Mouse (Mus musculus): ENCODE measurements at regions not wholly inside any gene's neighbourhood (a gene's known extent, or its start where the extent isn't known, plus 50 kb on each side); places are given as distances from the start of the nearest gene placed in this dataset.

DNA sequence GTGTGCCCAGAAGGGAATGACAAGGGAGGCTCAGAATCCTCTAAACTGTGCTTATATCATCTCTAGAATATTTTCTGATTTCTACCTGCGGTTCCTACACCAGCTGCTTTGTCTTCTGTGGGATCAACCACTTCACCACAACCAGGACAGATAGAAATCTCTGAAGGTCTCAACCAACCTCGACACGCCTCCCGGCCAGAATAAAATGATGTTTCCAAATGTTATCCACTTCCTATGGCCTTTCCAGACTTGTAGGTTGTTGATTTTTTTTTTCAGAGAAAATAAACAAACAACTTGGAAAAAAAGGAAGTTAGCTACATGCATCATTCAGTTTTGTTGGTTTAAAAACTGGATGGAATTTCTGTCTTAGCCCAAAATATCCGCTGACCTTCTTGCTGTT, 103.9 kb downstream of the Hsd17b3 start:
- no peak for DNase-seq (ENCODE audit: low read depth, low spot score)
- Histone ChIP-seq H3K79me2 (ENCODE audit: control insufficient read depth, insufficient read depth, low read length, poor library complexity) (no peaks in the 10 kb centered on the region), H3K9me3 (replicated peaks; ENCODE audit: insufficient read depth, low read length) (no peaks in the 10 kb centered on the region), H3K27ac (ENCODE audit: control insufficient read depth, low read depth, low read length) (no peak overlapping the region), H3K27me3 (ENCODE audit: control insufficient read depth in 1 of 2, insufficient read depth in 2 of 2, low read length in 2 of 2) (peaks cover 5 to 7% of the 10 kb centered on the region in 2 experiments), H3K9ac (ENCODE audit: control insufficient read depth, low read depth, low read length, poor library complexity, severe bottlenecking) (no peak overlapping the region), H3K4me1 (ENCODE audit: control insufficient read depth in 1 of 2, insufficient read depth in 2 of 2, low read length in 2 of 2) (no peaks in the 10 kb centered on the region), H3K36me3 (ENCODE audit: control insufficient read depth in 1 of 2, insufficient read depth in 2 of 2, low read length in 2 of 2) (no peaks in the 10 kb centered on the region), H3K4me3 (ENCODE audit: control insufficient read depth in 1 of 2, insufficient read depth in 1 of 2, low read depth in 2 of 2, low read length in 2 of 2) (no peak overlapping the region)
- TF ChIP-seq MYB (IDR thresholded peaks at IDR 0.05; ENCODE audit: low read depth, low read length) (no peak), ZNF384 (IDR thresholded peaks at IDR 0.05; ENCODE audit: low read depth, low read length) (no peak), SMC3 (IDR thresholded peaks at IDR 0.05; ENCODE audit: low read depth, low read length) (no peak), GATA1 (IDR thresholded peaks at IDR 0.05; ENCODE audit: low read depth, low read length) (no peak), GABPA (IDR thresholded peaks at IDR 0.05; ENCODE audit: low read depth, low read length) (no peak), USF1 (IDR thresholded peaks at IDR 0.05; ENCODE audit: low read depth, low read length) (no peak), CHD2 (IDR thresholded peaks at IDR 0.05; ENCODE audit: low read length) (no peak), KAT2A (conservative IDR thresholded peaks at IDR 0.05; ENCODE audit: low read depth, low read length) (no peak), POLR2A (IDR thresholded peaks at IDR 0.05; ENCODE audit: control insufficient read depth in 1 of 2, insufficient read depth in 1 of 2, low read depth in 1 of 2, low read length in 2 of 2, poor library complexity in 1 of 2) (no peak), HCFC1 (IDR thresholded peaks at IDR 0.05; ENCODE audit: low read depth, low read length) (no peak), USF2 (IDR thresholded peaks at IDR 0.05; ENCODE audit: borderline replicate concordance in 1 of 2, insufficient read depth in 1 of 2, low read depth in 1 of 2, low read length in 2 of 2) (no peak), NELFE (IDR thresholded peaks at IDR 0.05; ENCODE audit: low read depth, low read length) (no peak), E2F4 (IDR thresholded peaks at IDR 0.05; ENCODE audit: borderline replicate concordance, low read depth, low read length) (no peak), MAX (IDR thresholded peaks at IDR 0.05; ENCODE audit: low read length) (no peak), RCOR1 (IDR thresholded peaks at IDR 0.05; ENCODE audit: low read depth, low read length) (no peak), JUND (IDR thresholded peaks at IDR 0.05; ENCODE audit: low read depth, low read length) (no peak), MAFK (IDR thresholded peaks at IDR 0.05; ENCODE audit: borderline replicate concordance, low read depth, low read length) (no peak)

DNA sequence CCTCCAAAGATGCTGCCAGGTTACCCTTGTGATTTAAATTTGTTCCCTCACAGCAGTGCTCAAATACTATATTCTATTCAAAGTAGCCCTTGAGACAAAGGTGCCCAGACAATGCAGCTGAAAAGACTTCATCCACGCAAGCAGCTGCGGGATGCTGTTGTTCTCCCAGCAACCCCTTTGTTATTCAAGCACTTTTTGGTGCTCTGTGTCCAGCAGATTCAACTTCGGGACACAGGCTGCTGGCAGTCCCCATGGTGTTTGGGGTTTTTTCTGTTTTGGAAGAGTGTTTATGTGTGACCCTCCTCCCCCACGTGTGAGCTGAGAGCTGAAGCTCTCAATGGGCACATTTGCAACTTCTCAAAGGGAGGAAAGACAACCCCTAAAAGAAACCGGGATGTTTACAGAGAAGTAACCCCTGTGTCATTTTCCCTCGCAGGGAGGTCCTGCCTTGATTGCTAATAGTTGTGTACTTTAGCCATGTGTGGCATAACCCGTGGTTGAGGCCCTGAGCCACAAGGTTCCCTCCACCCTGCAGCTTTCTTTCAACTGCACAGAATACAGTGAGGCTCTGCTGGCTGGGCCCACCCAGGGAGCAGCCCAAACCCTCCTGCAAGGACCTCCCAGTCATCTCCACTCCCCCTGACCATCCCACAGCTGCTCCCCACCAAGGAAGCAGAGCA, 108.9 kb downstream of the Hsd17b3 start:
- no peak for DNase-seq (ENCODE audit: low read depth, low spot score)
- Histone ChIP-seq H3K36me3 (ENCODE audit: control insufficient read depth in 1 of 2, insufficient read depth in 2 of 2, low read length in 2 of 2) (no peaks in the 10 kb centered on the region), H3K27ac (ENCODE audit: control insufficient read depth, low read depth, low read length) (no peak overlapping the region), H3K79me2 (ENCODE audit: control insufficient read depth, insufficient read depth, low read length, poor library complexity) (no peaks in the 10 kb centered on the region), H3K27me3 (ENCODE audit: control insufficient read depth in 1 of 2, insufficient read depth in 2 of 2, low read length in 2 of 2) (peaks cover 0 to 7% of the 10 kb centered on the region in 2 experiments; a peak in 3 of 4 replicates), H3K4me1 (ENCODE audit: control insufficient read depth in 1 of 2, insufficient read depth in 2 of 2, low read length in 2 of 2) (no peaks in the 10 kb centered on the region; a peak in 1 of 4 replicates), H3K9ac (ENCODE audit: control insufficient read depth, low read depth, low read length, poor library complexity, severe bottlenecking) (no peak overlapping the region), H3K4me3 (ENCODE audit: control insufficient read depth in 1 of 2, insufficient read depth in 1 of 2, low read depth in 2 of 2, low read length in 2 of 2) (no peak overlapping the region), H3K9me3 (replicated peaks; ENCODE audit: insufficient read depth, low read length) (no peaks in the 10 kb centered on the region)
- no peak for TF ChIP-seq USF1 (IDR thresholded peaks at IDR 0.05; ENCODE audit: low read depth, low read length)
- TF ChIP-seq E2F4 (IDR thresholded peaks at IDR 0.05; ENCODE audit: borderline replicate concordance, low read depth, low read length), result no peak
- TF ChIP-seq USF2 (IDR thresholded peaks at IDR 0.05; ENCODE audit: borderline replicate concordance in 1 of 2, insufficient read depth in 1 of 2, low read depth in 1 of 2, low read length in 2 of 2), result no peak
- TF ChIP-seq TBP (IDR thresholded peaks at IDR 0.05; ENCODE audit: low read depth, low read length), result no peak
- no peak for TF ChIP-seq KAT2A (conservative IDR thresholded peaks at IDR 0.05; ENCODE audit: low read depth, low read length)
- TF ChIP-seq RAD21 (IDR thresholded peaks at IDR 0.05; ENCODE audit: low read depth, low read length), result no peak
- no peak for TF ChIP-seq MYC (IDR thresholded peaks at IDR 0.05; ENCODE audit: low read depth, low read length)
- TF ChIP-seq RCOR1 (IDR thresholded peaks at IDR 0.05; ENCODE audit: low read depth, low read length), result no peak

Measured in MEL (cell line).